Mouse (Mus musculus) cerebellum, postnatal 10 days (tissue): ENCODE results near the gene Zfand3.
A peak's percentile ranks its signal among the peaks of the same experiment; 100 is the strongest.

Experiments
- DNase-seq, 2 experiments: peaks; one replicate each; pipeline ENCODE4 v3.0.0; 2021; ENCODE audit warnings: mixed read lengths in 2 of 2

Gene Zfand3

DNA sequence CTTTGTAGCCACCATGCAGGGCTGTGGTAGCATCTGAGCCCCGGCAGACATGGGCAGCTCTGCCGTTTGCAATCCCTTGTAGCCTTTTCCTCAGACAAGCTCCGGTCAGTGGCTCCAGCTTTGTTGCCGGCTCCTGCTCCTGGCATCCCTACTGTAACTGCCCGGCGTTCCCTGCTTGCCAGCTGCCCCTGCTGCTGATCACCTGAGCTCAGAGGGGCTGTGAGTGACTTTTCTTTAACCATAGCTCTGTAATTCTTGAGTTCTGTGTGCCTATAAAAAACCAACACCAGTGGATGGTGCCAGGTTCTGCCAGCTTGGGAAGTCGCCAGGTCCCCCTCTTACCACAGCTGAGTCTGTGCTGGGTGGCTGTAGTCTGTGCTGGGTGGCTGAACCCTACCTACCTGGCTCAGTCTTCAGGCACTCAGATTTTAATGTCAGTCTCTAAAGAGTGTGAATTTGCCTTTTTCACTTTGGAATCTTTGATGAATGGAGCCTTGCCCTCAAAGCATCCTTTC lies 150.9 kb downstream of the Zfand3 start:
- peak; percentile 73 to 79 for DNase-seq

GRCm38 (mm10) chr17:30158419-30159108 lies 154.0 kb downstream of the Zfand3 start:
- DNase-seq = peak; percentile 36 to 48

DNA sequence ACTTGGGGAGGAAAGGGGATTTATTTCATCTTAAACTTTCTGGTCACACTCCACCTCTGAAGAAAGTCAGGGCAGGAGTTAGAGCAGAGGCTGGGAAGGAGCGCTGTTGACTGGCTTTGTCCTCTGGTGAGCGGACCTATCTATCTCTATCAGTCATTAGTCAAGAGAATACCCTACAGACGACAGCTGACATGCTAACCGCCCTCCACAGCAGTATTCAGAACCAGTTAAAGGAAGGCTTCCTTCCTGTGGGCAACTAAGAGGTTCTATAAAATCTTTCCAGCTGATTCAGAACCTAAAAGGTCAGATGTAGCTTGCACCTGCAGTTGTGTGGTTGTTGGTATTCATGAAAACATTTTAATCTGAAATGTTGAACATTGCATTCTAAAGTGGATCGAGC lies 154.8 kb downstream of the Zfand3 start:
- no peak for DNase-seq

- no peak for DNase-seq
Measured at GRCm38 (mm10) chr17:30160823-30161432, 156.4 kb downstream of the Zfand3 start.

DNA sequence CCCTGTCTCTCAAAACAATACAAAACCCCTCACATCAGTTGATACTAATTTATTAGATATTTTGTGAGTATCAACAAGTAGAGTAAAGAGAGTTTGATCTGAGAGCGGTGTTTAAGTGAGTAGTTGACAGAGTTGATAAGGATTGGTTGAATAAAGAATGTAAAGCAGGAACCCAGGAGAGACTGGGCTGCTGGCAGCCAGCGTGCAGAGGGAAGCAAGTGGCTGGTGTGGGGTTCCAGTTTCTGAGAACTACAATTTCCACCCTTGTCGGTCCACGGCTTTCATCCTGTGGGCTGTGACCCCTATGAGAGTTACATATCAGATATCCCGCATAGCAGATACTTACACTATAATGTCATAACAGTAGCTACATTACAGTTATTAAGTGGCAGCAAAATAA lies 158.4 kb downstream of the Zfand3 start:
- no peak for DNase-seq

- no peak for DNase-seq
Measured at GRCm38 (mm10) chr17:30163793-30164192, 159.3 kb downstream of the Zfand3 start.

- DNase-seq = no peak
Measured at GRCm38 (mm10) chr17:30164818-30165217, 160.3 kb downstream of the Zfand3 start.

DNA sequence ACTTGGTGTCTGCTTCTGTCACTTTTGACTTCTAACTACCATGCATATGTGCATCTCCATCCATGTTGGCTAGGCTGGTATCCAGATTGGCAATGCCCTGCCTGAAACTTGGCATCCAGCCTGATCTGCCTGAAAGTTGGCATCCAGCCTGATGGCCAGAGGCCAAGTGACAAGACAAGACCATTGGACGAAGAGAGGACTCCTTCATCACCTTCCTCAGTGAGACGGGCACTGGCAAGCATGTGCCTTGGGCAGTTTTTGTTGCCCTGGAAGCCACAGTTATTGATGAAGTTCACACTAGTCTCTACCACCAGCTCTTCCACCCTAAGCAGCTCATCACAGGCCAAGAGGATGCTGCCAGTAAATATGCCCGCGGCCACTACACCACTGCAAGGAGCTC lies 172.9 kb downstream of the Zfand3 start:
- peak; percentile 97 to 98 for DNase-seq

DNA sequence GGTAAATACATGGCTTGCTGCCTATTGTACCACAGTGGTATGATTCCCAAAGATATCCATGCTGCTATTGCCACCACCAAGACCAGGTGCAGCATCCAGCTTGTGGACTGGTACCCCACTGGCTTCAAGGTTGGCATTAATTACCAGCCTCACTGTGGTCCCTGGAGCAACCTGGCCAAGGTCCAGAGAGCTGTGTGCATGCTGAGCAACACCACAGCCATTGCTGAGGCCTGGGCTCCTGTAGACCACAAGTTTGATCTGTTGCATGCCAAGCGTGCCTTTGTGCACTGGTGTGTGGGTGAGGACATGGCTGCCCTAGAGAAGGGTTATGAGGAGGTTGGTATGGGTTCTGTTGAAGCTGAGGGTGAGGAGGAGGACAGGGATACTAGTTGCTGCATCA lies 173.9 kb downstream of the Zfand3 start:
- DNase-seq = peak; percentile 77 to 87

DNA sequence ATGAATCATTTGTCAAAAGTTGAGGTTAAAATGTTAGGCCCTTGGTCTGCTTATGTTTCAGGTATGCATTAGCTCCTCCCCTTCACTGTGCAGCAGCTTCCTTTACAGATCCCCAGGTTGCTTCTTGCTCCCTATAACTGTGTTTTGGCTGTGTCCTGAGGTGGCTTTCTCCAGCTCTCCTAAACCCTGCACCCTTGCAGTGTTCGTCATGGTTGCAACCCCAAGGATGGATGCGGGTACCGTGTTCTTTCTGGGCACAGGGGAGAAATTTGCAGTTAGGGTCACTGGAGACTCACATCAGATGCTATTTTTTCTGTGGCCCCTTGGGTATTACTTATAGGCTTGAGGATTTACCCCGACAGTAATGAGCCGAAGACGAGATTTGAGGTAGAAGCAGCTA lies 175.7 kb downstream of the Zfand3 start:
- no peak for DNase-seq

DNA sequence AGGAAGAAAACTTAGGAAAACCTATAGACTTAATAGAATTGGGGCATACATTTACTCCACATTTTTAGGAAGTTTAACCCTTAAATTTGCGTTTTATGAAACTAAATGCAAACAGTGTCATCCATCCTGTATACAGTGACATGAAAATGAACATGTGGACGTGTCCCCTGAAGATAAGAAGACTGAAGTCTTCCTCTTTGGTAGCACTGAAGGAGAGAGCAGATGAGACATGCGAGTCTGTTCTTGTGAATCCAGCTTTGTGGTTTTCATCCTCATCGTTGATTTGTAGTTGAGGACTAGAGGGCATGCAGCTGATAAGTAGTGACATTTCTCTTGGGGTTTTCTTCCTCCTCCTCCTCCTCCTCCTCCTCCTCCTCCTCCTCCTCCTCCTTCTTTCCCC lies 177.0 kb downstream of the Zfand3 start:
- no peak for DNase-seq

DNA sequence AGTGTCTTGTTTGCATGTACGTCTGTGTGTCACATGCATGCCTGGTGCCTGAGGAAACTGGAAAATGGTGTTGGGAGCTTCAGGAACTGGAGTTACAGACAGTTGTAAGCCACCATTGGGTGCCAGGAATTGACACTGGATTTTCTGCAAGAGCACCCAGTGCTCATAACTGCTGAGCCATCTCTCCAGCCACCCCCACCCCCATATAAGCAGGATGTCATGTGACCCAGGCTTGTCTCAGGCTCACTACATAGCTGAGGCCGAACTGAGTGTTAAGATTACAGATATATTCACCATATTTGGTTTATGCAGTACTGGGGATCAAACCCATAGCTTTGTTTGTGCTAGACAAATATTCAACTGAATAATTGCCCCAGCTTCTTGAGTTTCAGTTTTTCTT lies 177.5 kb downstream of the Zfand3 start:
- no peak for DNase-seq

- DNase-seq = peak; percentile 70 to 83
Measured at GRCm38 (mm10) chr17:30183561-30183960, 179.0 kb downstream of the Zfand3 start.

- DNase-seq = no peak
Measured at GRCm38 (mm10) chr17:30187154-30187553, 182.6 kb downstream of the Zfand3 start.

- DNase-seq = no peak
Measured at GRCm38 (mm10) chr17:30187581-30187980, 183.0 kb downstream of the Zfand3 start.

GRCm38 (mm10) chr17:30188031-30188981 lies 183.8 kb downstream of the Zfand3 start:
- peak in 1 of 2 experiments; percentile 69 for DNase-seq

DNA sequence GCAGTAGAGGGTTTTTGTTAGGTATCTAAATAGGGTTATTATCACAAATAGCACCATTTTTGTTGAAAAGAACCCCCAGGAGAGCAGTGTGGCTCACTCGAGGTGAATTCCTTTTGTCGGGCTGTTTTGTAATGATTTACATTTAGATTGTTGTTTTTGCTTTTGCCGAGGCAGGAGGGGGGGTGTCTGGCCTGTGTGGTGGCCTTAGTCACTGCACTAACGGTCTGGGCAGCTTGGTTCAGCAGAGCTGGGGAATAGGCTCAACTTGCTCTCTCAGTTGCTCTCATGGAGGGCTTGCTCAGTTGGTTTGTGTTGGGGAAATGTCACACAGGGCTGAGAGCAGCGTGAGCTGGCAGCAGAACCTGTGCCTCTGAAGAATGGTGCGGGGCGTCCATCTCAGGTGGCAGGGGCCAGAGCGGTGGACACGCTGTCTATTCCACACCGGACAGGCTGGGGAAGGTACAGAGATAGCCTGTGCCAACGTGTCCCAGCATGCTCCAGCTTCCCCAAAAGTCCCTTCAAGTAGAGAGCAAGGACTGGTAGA lies 186.6 kb downstream of the Zfand3 start:
- DNase-seq = peak in 1 of 2 experiments; percentile 11

- no peak for DNase-seq
Measured at GRCm38 (mm10) chr17:30192416-30193005, 188.0 kb downstream of the Zfand3 start.

DNA sequence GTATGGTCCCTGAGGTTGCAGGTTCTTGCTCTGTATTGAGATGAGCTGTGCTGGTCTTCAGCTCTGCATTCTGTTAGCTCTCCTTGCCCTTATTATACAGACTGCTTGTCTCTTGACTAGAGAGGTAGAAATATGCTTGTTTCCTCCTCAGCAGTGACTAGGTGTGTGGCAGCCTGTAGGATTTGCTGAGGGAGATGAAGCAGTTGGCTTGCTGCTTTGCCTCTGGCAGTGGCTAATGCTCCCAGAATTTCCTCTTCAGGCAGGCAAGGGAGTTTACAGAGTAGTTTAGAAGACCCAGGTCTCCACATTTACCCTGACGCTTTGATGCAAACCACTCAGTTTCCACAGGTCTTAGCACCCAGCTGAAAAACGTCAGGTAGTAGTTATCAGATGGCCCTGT lies 189.1 kb downstream of the Zfand3 start:
- DNase-seq = peak in 1 of 2 experiments; percentile 1

DNA sequence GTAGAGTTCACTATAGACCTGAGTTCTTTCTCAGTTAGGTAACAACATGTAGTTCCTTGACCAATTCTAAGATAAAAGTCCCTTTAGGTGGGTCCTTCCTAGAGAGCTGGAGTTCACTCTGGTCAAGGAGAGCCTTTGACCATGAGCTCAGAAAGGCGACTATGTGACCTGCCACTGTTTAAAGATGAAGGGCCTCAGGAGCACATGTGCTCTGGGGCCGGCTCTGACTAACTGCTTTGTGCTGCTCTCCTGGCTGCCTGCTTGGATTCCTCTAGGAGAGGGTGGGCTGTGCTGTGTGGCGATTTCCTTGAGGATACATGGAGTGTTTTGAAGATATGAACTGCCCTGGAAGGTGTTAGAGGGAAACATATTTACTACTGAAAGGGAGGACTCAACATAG lies 189.6 kb downstream of the Zfand3 start:
- DNase-seq = peak in 1 of 2 experiments; percentile 1

DNA sequence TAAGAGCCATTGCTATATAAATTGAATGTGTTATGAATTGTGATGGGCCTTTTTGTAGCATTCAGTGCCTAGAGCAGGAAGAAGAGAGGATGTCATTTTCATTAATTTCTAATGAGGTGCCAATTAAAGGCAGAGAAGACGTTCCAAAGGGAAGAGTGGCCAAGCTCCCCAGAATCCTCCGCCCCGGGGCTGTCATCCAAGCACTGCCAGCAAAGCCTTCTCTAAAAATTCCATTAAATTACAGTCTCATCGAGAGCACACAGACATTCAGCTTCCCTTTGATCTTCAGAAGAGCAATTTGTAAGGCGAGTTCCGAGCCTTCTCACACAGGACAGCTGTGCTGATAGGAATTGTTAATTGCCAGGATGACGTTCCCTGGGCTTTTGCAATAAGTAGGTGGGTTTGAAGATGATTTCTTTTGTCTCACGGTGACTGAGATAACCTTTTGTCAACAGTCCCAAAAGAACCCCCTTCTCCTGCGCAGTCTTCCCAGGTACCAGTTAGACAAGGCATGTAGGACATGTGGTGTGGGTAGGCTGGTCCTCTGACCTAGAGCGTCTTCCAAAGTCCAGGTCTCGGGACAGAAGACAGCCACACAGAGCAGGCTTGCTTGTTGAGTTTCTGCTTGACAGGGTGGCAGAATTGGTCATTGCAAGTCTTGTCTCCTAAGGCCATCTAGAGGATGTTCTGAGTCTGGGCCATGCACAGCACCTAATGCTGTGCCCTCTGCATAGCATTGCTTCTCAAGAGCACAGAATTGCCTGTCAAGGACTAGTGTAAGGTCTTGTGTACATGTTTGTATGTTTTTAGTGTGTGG lies 190.3 kb downstream of the Zfand3 start:
- DNase-seq = peak in 1 of 2 experiments; percentile 43
